Mouse (Mus musculus) adipocyte (in vitro differentiated cells): ENCODE measurements around the gene Foxk1.
A peak's percentile ranks its signal among the peaks of the same experiment; 100 is the strongest.

Experiments used
- DNase-seq: peaks from one replicate; pipeline ENCODE4 v3.0.0-alpha.2; 2016; ENCODE audit warnings: low spot score

Foxk1 gene

DNA sequence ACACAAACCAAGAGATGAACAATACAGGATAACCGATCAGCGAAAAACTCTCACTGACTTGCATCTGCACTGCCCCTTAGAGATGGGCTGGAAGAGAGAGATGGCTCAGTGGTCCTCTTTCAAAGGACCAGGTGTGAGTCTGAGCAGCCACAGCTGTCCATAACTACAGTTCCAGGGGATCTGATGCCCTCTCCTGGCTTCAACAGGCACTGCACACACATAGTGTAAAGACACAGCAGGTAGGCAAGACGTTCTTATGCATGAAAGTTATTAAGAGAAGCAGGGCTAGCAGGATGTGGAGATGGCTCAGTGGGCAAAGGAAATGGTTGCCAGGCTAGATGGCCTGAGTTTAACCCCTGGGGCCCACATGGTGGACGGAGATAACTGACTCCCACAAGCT is 13.6 kb upstream of the Foxk1 start:
- DNase-seq, result no peak

- DNase-seq, result no peak
Observed at GRCm38 (mm10) chr5:142391691-142392090, 9.6 kb upstream of the Foxk1 start.

GRCm38 (mm10) chr5:142394602-142395252 is 6.6 kb upstream of the Foxk1 start:
- no peak for DNase-seq

DNA sequence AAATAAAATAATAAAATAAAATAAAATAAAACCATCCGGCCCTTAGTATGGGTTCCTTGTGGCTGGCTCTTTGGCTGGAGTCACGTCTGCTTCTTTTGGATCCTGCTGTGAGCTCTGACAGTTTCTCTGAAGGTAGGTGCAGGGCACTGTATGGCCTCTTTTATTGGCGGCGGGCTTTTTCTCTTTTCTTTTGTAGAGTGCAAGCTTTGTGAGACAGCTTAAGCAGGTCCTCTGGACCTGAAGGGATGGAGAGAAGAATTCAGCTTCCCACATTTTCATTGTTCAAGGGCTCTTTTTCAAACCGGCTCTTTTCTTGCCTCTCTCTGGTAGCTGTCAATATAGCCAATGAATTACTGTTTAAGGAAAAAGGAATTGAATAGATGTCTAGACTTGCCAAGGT is 5.4 kb upstream of the Foxk1 start:
- DNase-seq, result no peak

DNA sequence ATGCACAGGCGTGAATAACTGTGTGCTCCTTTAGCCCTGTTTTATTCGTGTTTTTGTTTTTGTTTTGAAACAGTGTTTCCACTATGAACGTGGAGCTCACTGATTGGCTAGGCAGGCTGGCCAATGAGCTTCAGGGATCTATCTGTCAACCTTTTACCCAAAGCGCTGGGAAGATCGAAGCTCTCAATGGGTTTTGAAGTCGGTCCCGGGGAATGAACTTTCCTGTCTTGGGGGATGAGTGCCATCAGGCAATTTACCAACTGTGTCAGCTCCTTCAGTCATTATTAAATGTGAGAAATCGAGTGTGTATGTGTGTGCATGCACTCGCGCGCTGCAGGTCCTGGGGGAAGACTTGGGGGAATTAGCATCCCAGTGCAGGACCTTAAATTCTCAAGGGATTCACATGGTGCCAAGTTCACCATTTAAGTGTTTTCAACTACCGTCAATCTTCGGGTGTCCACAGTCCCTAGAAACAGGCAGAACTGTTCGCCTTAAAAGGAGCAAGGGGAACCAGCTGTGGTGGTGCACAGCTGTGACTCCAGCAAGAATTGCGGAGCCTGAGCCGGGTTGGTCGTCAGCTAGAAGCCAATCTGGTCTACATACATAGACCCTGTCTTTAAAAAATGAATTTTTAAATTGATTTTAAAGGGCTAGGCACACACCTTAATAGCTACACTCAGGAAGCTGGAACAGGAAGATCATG is 965 bp upstream of the Foxk1 start:
- no peak for DNase-seq

DNA sequence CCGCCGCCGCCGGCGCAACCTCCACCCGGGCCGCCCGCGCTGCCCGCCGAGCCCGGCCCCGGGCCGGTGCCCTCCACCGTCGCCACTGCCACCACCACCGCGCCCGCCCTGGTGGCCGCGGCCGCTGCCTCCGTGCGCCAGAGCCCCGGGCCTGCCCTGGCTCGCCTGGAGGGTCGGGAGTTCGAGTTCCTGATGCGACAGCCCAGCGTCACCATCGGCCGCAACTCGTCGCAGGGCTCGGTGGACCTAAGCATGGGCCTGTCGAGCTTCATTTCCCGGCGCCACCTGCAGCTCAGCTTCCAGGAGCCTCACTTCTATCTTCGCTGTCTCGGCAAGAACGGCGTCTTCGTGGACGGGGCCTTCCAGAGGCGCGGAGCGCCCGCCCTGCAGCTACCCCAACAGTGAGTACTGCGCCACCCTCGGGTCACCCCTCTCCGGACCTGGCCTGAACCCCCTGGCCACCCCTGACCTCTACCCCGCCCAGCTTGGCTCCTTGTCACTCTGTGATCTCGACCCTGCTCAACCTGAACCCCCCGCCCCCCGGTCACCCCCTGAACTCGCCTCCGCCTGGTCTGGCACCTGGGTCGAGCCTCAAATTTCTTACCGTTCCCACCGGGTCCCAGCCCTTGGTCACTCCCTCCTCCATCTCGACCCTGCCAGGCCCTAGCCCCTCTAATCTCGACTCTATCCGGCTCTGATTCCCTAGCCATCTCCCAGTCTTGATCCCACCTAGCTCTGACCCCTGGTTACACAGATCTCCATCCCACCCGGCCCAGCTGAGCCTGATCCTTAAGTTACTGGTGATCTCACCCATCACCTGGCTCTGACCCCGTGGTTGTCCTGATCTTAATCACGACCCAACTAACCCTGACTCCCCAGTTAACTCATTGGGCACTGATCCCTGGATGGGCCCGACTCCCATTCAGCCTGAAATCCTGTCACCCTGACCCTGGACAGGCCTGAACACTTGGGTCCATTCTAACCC is 636 bp downstream of the Foxk1 start:
- no peak for DNase-seq

DNA sequence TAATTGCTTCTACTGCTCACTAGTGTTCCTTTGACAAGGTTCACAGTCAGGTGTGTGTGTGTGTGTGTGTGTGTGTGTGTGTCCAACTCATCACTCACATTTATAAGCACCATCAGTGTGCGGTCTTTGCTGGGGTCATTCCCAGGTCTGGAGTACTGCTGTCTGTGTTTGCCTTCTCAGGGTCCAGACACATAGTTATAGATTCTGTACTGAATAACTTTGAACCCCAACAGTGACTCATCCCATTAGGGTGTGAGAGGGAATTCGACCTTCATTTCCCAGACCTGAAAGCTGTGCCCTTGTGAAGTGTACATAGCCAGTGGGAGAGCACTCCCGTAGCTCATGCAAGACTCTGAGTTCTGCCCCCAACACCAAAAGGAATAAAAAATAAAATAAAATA is 2.4 kb downstream of the Foxk1 start:
- no peak for DNase-seq

- DNase-seq, result no peak
Observed at GRCm38 (mm10) chr5:142404307-142404706, 3.0 kb downstream of the Foxk1 start.

DNA sequence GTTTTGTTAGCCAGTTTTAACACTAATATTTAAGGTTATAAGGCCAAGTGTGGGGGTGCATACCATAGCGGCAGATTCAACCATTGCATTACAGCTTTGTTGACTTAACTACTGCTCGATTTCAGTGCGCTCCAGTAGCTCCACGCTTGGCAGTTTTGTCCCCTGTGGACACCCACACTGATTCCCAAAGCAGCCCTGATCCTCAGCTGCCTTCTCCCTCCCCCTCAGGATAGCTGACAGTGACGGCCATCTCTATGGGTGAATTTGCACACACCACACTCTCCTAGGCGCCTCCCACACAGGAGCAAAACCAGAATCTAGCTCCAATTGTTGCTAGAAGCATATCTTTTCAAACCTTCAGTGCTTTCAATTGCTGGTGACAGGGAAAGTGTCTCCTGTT is 4.1 kb downstream of the Foxk1 start:
- no peak for DNase-seq

DNA sequence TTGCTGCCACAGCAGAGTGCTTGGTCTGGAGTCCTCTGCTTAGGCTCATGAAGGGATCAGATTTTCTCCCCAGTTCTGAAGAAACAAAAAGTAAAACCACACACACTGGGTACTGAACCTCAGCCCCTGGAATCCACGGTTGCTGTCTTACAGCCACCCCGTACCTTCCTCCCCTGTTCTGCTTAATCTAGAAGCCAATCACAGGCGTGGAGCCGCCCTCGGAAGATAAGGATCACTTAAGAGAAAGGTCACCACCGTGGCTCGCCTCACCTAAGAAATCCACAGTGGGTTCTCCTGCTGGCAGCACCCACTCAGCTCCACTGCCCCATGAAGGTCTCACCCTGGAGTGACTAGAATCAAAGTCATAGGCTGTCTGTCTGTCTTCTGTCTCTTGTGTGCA is 5.1 kb downstream of the Foxk1 start:
- DNase-seq, result no peak

DNA sequence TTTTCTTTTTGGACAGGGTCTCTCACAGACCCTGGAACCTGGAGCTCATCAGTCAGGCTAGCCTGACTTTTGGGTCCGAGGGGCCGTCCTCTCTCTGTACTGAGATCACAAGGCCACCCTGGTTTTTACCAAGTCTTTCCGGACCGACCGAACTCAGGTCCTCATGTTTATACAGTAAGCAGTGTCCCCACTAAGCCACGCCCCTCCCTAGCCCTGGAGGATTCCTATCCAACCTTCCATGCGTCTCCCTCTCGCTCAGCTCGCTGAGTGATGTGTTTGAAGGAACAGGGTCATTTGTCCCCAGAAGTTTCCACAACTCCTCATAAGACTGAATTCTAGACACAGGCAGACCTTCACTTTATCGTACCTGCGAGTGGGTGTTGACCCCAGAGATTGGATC is 5.6 kb downstream of the Foxk1 start:
- no peak for DNase-seq

DNA sequence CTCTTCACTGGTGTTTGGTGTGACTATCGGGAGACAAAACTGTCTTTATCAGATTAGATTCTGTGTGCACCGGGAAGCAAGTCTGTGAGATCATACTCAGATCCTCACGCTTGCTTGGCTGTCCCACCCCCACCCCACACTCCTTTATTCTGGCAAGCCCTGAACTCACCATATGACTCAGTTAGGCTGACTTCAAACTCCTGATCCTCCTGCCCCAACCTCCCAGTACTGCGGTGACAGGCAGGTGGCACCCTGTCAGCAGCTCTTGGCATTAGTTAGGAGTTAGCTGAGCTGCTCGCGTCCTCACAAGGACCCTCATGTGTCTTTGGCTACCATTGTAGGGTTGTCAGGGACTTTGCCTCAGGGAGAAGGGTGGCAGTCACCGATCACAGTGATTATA is 6.1 kb downstream of the Foxk1 start:
- no peak for DNase-seq

GRCm38 (mm10) chr5:142409169-142409568 is 7.9 kb downstream of the Foxk1 start:
- DNase-seq, result no peak

DNA sequence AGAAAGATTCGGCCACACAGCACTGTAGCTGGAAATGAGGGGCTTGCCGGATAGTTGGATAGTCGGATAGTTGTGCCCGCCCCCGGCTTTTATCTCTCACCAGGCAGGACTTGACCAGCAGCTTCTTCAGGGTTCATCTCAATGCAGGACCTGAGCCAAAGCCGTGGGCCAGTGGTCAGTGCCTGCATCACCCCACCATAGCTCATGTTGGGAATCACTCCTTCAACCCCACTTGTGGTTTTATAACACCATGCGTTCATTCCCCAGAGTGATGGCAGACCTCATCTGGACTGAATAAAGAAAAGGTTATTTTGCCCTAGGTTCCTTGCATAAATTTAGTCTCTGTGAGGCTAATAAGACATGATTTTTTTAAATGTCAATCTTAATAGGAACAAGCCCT is 9.1 kb downstream of the Foxk1 start:
- DNase-seq, result no peak

DNA sequence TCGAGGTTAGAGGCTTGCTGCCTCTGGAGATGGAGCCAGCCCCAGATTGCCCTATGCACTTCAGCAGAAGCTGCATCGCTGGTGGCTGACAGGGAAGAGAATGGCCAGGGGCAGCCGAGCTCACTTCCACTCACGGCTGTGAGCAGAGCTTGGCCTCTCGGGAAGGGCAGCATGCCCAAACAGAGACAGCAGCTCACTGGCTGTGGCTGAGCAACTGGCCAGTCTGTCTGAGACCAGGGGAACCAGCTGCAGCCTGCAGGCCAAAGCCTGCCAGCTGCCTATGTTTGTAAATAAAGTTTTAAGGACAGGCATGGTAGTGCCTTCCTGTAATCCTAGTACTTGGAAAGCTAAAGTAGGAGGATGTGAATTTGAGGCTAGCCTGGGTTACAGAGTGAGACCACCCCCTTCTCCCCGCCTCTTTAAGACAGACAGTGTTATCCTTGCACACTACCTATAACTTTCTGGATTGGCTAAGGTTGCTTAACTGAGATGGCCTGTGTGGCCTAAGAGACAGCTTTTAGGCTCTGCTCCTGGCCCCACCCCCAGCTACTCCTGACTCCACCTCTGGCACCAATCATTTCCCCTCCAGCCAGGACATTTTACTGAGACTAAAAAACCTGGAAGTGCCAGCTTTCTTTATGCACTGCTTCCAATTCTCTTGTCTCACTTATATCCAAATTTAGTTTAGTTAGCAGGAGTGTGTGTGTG is 11.5 kb downstream of the Foxk1 start:
- DNase-seq, result peak; percentile 86

DNA sequence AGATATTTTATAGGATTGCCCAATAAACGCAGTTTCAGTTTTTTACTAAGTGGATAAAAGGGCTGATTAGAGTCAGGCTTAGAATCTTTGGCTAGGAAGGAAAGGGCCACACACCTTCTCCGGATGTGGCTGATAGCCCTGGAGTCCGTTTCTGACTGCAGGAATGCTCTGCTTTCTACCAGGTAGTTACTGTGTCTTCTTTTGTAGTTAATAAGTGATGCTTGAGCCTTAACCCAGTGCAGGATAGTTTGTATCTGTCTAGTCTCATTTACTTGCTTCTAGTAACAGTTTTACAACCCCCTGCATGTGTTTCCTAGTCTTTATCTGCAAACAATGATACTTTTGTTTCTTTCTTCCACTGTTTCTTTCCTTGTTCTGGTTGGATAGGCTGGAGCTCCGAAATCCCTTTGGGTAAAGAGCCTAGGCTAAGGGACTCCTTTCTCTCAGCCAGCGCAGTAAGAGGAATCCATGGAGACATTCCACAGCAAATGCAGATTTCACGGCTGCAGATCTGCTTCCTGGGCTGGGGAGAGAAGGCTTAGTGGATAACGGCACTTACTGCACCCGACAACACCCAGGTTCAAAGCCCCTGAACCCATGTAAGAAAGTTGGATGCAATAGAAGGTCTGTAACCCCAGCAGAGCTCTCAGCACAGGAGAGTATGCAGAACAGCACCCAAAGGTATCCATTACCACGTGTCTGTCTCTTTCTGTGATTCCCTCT is 12.6 kb downstream of the Foxk1 start:
- no peak for DNase-seq

DNA sequence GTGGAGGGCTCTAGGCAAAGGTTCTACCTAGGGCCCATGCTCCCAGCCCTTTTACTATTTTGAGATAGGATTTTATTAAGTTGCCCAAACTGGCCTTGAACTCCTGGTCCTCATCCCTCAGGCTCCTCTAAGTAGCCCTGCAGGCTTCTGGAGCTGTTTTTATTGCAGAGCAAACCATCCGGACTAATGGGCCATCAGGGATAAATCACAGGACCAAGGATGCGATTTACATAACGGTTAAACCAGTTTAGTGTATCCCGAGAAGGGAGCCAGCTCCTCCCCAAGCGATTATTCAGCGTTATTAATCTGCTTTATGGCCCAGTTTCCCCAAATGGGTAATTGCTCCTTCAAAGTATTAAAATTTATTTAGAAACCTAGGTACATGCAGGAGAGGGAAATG is 14.1 kb downstream of the Foxk1 start:
- no peak for DNase-seq

DNA sequence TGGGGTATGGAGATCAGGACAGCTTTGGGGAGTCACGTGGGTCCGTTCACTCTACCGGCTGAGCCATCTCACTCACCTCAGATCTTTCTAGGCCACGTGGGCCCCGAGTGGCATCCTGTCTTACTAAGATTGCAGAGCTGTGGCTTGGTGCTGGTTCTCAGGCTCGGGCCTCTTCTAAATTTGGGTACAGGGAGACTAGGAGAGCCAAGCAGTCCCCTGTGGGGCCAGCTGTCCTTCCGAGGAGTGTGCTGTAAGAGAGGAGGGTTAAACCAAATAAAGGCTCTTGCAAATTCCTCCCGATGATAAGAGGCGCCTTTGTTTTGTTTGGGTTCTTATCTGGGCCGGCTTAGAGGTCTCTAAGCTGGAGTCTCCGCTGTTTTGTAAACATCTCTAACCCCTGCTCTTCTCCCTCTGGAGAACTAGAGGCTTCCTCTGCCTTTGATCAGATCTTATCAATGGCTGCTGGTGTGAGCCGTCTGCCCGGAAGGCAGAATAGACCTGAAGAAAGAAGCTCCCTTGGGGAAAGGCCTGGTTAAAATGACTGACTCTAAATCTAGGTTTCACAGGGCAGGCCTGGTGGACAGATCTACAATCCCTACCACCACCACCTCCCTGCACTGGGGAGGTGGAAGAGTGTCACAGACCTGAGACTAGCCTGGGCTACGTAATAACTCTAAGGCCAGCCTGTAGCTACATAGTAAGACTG is 14.9 kb downstream of the Foxk1 start:
- DNase-seq, result no peak

- no peak for DNase-seq
Observed at GRCm38 (mm10) chr5:142417104-142417503, 15.8 kb downstream of the Foxk1 start.

DNA sequence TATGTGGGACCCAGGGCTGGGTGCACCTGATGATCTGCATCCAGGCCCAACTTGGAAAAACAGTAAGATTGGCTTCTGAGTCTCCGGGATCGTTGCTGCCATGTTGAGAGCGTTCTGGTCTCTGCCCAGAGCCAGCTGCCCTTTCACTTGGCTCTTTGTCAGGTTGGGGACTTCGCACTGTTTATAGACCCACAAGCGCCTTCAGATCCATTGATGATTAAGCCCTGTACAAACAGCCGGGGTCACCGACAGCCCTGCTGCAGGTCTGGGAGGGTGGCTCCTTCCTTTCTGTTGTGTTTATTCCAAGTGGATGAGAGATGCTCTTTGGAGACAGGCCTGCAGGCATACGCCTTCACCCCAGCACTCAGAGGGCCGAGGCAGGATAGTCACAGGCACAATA is 16.6 kb downstream of the Foxk1 start:
- no peak for DNase-seq

GRCm38 (mm10) chr5:142418419-142418818 is 17.1 kb downstream of the Foxk1 start:
- DNase-seq, result no peak
